Mouse (Mus musculus) 3134 (cell line): ENCODE results near the gene Hao2.
A peak's percentile ranks its signal among the peaks of the same experiment; 100 is the strongest.

ENCODE experiments used
- DNase-seq: peaks from one replicate; pipeline ENCODE4 v3.0.0-alpha.2; 2011; ENCODE audit warnings: low spot score; ENCODE audit not compliant: insufficient read length; ENCODE audit errors: extremely low read depth

The Hao2 gene

DNA sequence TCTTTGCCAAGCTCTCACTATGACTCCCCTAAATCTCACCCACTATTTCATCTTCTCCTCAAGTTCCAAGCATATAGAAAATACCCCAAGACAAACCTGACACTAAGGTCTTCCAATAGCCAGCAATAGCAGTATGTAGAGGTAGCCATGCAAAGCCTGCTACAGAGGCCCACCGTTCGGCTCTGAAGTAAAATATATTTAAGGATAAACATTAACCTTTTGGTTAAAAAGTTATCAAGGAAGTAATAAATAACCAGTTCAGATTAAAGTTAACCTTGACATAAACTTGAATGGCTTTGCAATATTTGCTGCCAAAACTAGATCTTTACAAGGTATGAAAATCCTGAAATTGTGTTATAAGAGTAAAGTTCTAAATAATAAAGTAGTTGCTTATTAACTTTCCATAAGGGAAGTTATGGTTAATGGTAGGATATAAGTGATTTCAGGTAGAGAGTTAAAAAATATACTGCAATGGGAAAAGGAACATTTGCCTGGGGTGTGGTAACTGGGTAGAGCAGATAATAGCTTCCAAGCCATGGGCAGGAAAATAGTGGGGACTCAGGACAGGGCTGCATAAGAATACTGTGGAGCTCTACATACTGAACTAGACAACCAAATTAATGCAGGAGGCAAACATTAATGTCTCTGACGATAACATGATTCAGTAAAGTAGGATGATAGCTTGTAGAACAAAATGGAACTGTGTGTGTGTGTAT lies at the start of gene Hao2:
Gene Hao2 (minus strand): TSS at position 183 of the 716 bp plus-strand sequence.
- no peak for DNase-seq

DNA sequence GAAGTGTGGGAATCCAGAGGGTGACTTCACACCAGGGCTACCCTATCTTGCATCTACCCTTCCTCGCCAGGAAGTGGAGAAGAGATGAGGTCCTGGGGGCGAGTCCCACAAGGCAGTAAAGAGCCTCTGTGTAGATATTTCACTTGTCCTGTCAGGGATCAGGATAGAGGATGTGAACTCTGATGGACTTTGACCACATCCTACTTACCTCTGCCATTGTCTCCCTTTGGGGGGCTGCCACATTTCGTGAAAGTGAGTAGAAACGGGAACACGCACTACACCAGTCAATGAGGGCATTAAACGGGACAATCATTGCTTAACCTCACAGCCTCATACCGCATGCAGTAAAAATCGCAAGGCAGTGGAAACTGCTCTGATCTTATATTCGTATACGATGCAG lies 48.6 kb upstream of the Hao2 start:
- no peak for DNase-seq

DNA sequence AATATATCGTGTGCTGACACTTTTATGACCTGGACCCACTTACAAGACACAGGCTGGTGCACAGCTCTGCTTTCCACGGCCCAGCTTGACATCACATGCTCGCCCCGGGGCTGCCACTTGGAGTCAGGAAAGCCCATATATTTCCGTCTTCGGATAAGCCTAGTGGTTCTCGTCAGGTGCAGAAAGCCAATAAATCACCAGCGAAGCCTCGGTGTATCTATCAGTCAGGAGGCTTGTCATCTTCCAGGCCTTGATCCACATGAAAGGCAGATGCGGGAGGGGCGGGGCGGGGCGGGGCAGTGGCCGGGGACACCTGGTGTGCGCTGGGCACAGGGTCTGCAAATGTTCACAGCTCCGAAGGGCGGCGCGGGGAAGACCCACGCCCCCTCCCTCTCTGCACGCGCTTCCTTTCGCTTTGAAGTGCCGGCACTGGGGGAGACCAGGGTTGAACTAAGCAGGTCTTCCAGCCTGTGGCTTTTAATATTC lies 48.1 kb upstream of the Hao2 start:
- DNase-seq = no peak

GRCm38 (mm10) chr3:98940225-98940624 lies 47.2 kb upstream of the Hao2 start:
- no peak for DNase-seq

DNA sequence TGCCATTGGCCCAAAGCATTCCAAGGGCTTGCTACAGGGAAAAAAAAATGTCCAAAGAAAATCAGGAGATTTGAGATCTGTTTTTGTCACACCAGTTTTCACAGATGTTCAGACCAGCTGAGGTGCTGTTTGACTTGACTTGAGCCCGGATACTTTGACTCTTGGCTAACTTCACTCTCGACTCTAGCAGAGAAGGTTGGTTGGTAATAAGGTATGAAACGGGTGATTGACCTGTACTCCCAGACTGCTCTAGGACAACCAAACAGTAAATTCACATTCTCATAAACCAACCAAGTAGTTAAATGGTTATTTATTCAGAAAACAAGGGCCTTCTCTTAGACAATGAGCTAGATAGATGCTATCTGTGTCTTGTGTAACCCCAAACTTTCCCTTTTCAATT lies 43.4 kb upstream of the Hao2 start:
- no peak for DNase-seq

GRCm38 (mm10) chr3:98934601-98935000 lies 41.6 kb upstream of the Hao2 start:
- no peak for DNase-seq

DNA sequence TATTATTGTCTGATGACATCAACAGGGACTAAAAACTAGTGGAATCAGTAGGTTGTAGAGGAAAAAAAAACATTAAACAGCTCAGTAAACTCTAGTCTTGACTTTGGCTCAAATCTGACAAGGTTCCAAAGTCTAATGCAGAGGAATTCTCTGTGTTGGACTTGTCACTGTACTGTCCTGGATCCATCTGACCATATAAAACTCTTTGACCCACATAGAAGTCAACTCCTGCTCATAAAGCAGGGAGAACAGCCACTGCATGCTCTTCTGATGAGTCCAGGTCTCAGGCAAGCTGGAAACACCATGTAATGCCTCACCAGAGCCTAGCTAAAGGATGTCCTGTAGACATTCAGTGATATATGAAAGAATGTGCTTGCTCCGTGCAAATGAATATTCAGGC lies 41.0 kb upstream of the Hao2 start:
- no peak for DNase-seq

DNA sequence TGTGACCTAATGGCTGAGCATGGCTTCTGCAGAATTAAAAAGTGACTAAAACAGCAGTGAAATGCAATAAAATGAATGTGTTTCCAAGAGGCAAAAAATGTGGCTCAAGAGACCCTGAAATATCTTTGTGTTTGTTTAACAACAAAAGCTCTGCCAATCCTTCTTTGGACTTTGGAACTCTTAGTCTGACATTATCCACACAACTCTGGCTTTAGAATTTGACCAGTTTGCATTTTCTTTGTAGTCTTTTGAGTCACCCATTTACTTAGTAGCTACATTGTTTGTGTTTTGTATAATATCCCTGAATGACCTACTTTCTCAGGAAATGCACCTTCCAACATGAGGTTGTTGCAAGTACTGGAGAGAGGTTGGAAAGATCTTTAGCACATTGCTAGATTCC lies 39.4 kb upstream of the Hao2 start:
- no peak for DNase-seq

DNA sequence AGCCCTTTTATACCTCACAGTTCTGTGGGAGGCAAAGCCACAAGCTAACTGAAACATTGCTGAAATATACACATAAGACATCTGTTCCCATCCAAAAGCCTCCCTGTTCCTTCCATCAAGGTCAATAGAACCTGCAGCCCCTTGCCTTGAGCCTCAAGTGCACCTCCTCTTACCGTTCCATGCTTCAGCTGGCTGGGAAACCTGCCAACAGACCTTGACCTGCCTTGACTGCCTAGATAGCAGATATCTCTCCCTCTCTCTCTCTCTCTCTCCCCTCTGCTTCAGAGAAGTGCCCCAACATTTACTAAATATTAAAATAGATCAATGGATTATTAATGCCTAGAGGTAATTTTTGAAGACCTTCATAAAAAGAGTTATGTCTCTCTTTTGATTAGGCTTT lies 38.8 kb upstream of the Hao2 start:
- DNase-seq = no peak

GRCm38 (mm10) chr3:98920417-98920816 lies 27.4 kb upstream of the Hao2 start:
- DNase-seq = no peak

GRCm38 (mm10) chr3:98917260-98917659 lies 24.2 kb upstream of the Hao2 start:
- no peak for DNase-seq

GRCm38 (mm10) chr3:98916856-98917255 lies 23.8 kb upstream of the Hao2 start:
- no peak for DNase-seq

- peak; percentile 10 for DNase-seq
Measured at GRCm38 (mm10) chr3:98915659-98916058, 22.6 kb upstream of the Hao2 start.

DNA sequence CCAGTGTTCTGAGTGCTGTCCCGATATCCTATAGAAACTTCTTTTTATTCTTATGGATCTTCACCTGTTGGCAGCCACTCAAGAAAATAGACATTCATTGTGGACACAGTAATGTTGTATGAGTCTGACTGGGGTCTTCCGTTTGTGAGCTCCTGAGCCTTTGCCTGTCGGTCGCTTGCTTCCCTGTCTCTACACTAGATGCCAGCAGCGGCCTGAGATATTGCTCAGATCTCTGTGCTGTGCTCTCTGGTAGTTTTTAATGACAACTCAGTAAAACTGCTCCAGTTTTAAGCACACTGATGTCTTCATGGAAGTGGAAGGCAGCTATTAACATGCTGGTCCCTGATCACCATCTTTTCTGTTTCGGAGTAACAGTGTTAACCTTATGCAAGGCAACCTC lies 20.6 kb upstream of the Hao2 start:
- DNase-seq = no peak

GRCm38 (mm10) chr3:98897606-98898005 lies 4.6 kb upstream of the Hao2 start:
- no peak for DNase-seq

- no peak for DNase-seq
Measured at GRCm38 (mm10) chr3:98895071-98895601, 2.1 kb upstream of the Hao2 start.

GRCm38 (mm10) chr3:98890430-98890829 lies 2.6 kb downstream of the Hao2 start:
- no peak for DNase-seq

- no peak for DNase-seq
Measured at GRCm38 (mm10) chr3:98888206-98888605, 4.8 kb downstream of the Hao2 start.

DNA sequence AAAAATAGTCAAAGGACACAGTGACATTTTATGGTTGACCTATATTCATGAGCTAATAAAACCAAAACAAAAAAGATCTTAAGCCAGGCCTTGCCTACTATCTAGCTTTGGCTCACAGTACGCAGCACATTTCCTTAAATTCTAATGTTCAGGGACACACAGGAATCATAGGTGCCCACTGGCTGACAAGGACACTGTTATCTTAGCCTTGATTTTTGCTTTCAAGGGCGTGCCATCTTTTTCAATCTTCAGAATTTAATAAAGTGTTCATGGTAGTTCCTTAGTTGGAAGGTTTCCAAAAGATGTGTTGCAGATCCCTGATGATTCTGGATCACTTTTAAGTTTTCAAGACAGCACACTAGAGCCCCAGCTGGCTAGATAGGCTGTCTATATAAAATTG lies 12.2 kb downstream of the Hao2 start:
- DNase-seq = no peak

GRCm38 (mm10) chr3:98880216-98880615 lies 12.8 kb downstream of the Hao2 start:
- no peak for DNase-seq

DNA sequence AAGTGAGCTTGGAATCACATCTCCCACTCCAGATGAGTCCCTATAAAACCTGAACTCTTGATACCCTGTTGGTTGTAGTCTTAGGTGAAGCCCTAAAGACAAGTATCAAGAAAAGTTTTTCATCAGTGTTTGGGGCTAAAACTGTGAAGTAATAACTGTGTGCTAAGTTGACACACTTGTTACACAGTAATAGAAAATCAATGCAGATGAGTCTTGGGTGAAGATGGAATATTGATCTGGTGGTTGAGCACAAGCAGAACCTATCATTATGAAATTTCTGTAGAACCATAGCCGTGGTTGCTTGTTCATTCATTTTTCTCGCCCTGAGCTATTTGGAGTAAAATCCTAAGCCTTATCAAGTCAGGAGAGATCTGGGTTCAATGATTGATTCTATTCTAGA lies 24.8 kb downstream of the Hao2 start:
- no peak for DNase-seq

DNA sequence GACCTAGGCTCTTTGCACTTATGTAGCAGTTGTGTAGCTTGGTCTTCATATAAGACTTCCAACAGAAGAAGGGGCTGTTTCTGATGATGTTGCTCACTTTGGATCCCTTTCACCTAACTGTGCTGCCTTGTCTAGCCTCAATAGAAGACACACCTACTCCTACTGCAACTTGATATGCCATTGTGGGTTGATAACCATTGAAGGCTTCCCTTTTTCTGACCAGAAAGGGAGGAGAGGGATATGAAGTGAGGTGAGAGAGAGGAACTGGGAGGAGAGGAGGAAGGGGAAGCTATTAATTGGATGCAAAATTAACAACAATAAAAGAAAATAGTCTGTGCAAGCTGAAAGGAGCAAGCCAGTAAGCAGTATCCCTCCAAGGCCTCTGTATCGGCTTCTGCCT lies 30.2 kb downstream of the Hao2 start:
- DNase-seq = no peak

- no peak for DNase-seq
Measured at GRCm38 (mm10) chr3:98859576-98859975, 33.5 kb downstream of the Hao2 start, which contains the start of gene Hsd3b1. Hsd3b1 (minus strand) TSS chr3:98859794.
